Mouse (Mus musculus): ENCODE measurements around the gene Enthd1. TPM values are rescaled to one million over a fixed set of nuclear protein-coding genes. Genes with fewer than 3 reads are reported as not detected.

Enthd1 gene
- polyA plus RNA-seq, 1 experiment from 2014 or later = not detected

Other genes starting within 250 kb of the Enthd1 start
- 0.72 and 1.0 TPM in 2 replicates for gene Grap2, start 7.4 kb upstream of the Enthd1 start, polyA plus RNA-seq (2016; fragmentation: Nextera tagmentation; extraction: Ambion mirVana)
- 3.6 and 4.8 TPM in 2 replicates for gene Fam83f, start 106.7 kb upstream of the Enthd1 start, polyA plus RNA-seq (2016; fragmentation: Nextera tagmentation; extraction: Ambion mirVana)
- gene Tnrc6b, start 146.2 kb upstream of the Enthd1 start, polyA plus RNA-seq (2016; fragmentation: Nextera tagmentation; extraction: Ambion mirVana) = 44.2 and 46.9 TPM in 2 replicates